Mouse (Mus musculus): ENCODE data around the gene Tinf2. TPM values are rescaled to one million over a fixed set of nuclear protein-coding genes. Genes with fewer than 3 reads are reported as not detected.

Tinf2 gene
- total RNA-seq, 1 experiment, result 26.1 TPM

- H3K9me3 ChIP-seq (ENCODE audit: control insufficient read depth, insufficient read depth, low read depth, low read length), result no peaks in the 10 kb centered on the region
- peak; percentile 95 for DNase-seq (ENCODE audit: low read depth, low spot score)
- peak within 1 kb of the TSS; percentile 78 for H3K27ac ChIP-seq (ENCODE audit: insufficient read depth, low read depth, low read length, poor library complexity, severe bottlenecking)
- peak within 1 kb of the TSS; percentile 76 to 90 for H3K4me3 ChIP-seq (ENCODE audit: insufficient read depth in 1 of 2, low read depth in 1 of 2, low read length in 2 of 2, poor library complexity in 1 of 2, severe bottlenecking in 1 of 2)
- peaks cover 6 to 27% of the 10 kb centered on the region in 2 experiments; a peak in 3 of 4 replicates for H3K4me1 ChIP-seq (ENCODE audit: control insufficient read depth in 2 of 2, insufficient read depth in 2 of 2, low read length in 2 of 2, poor library complexity in 1 of 2)
- in situ Hi-C loops (cut with MboI; ENCODE audit: low sequenced_read_pairs in 2 of 2, unreplicated experiment in 2 of 2), result no loop called here
- TF ChIP-seq ZNF384 (IDR thresholded peaks at IDR 0.05; ENCODE audit: low read depth, low read length) (no peak), MAFK (IDR thresholded peaks at IDR 0.05; ENCODE audit: insufficient read depth, low read depth, low read length) (no peak), CHD2 (IDR thresholded peaks at IDR 0.05; ENCODE audit: low read depth, low read length) (no peak), ZC3H11A (IDR thresholded peaks at IDR 0.05; ENCODE audit: borderline replicate concordance, low read depth, low read length) (no peak), HCFC1 (IDR thresholded peaks at IDR 0.05; ENCODE audit: borderline replicate concordance, insufficient read depth, low read length) (peak; percentile 80)
- peak within 1 kb of the TSS; percentile 77 for H3K9ac ChIP-seq (ENCODE audit: insufficient read depth, low read depth, low read length, poor library complexity, severe bottlenecking)
- H3K36me3 ChIP-seq (ENCODE audit: control insufficient read depth, insufficient read depth, low read length, poor library complexity, severe bottlenecking), result peaks cover 26% of the 10 kb centered on the region
Measured at GRCm38 (mm10) chr14:55721700-55722437, 40.2 kb upstream of the Tinf2 start, which contains the start of gene Rabggta. Gene Rabggta (minus strand): TSS chr14:55722263.

- TF ChIP-seq ZNF384 (IDR thresholded peaks at IDR 0.05; ENCODE audit: low read depth, low read length) (no peak), CHD2 (IDR thresholded peaks at IDR 0.05; ENCODE audit: low read depth, low read length) (no peak), HCFC1 (IDR thresholded peaks at IDR 0.05; ENCODE audit: borderline replicate concordance, insufficient read depth, low read length) (no peak), ZC3H11A (IDR thresholded peaks at IDR 0.05; ENCODE audit: borderline replicate concordance, low read depth, low read length) (no peak), MAFK (IDR thresholded peaks at IDR 0.05; ENCODE audit: insufficient read depth, low read depth, low read length) (no peak)
- DNase-seq (ENCODE audit: low read depth, low spot score), result no peak
- H3K4me1 ChIP-seq (ENCODE audit: control insufficient read depth in 2 of 2, insufficient read depth in 2 of 2, low read length in 2 of 2, poor library complexity in 1 of 2), result peaks cover 6 to 27% of the 10 kb centered on the region in 2 experiments; a peak in 3 of 4 replicates
- H3K27ac ChIP-seq (ENCODE audit: insufficient read depth, low read depth, low read length, poor library complexity, severe bottlenecking), result no peak overlapping the region
- peaks cover 33% of the 10 kb centered on the region for H3K36me3 ChIP-seq (ENCODE audit: control insufficient read depth, insufficient read depth, low read length, poor library complexity, severe bottlenecking)
- H3K9me3 ChIP-seq (ENCODE audit: control insufficient read depth, insufficient read depth, low read depth, low read length), result no peaks in the 10 kb centered on the region
- peak overlapping the region; percentile 76 to 90 for H3K4me3 ChIP-seq (ENCODE audit: insufficient read depth in 1 of 2, low read depth in 1 of 2, low read length in 2 of 2, poor library complexity in 1 of 2, severe bottlenecking in 1 of 2)
- in situ Hi-C loops (cut with MboI; ENCODE audit: low sequenced_read_pairs in 2 of 2, unreplicated experiment in 2 of 2), result no loop called here
- H3K9ac ChIP-seq (ENCODE audit: insufficient read depth, low read depth, low read length, poor library complexity, severe bottlenecking), result peak overlapping the region; percentile 33; the same call in 1 of the 2 replicates
Measured at GRCm38 (mm10) chr14:55721076-55721475, 39.5 kb upstream of the Tinf2 start.

DNA sequence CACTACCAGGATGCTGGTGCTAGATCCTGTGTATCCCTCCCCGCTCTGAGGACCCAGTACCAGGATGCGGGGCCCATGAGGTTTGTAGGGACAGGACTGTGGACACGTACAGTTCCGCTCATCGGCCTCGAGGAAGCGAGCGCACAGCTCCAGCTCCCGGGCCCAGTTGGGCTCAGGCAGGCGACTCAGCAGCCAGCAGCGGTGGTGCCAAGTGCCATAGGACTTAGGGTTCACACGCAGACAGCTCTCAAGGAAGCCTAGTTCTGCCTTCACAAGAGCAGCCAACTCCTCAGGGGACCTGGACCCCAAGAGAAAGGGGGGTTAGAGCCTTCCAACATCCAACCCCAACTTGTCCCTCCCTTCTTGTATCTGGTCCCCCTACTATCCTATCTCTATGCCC lies 39.0 kb upstream of the Tinf2 start:
- H3K4me3 ChIP-seq (ENCODE audit: insufficient read depth in 1 of 2, low read depth in 1 of 2, low read length in 2 of 2, poor library complexity in 1 of 2, severe bottlenecking in 1 of 2), result peak overlapping the region; percentile 39 to 41
- H3K9ac ChIP-seq (ENCODE audit: insufficient read depth, low read depth, low read length, poor library complexity, severe bottlenecking), result peak overlapping the region; percentile 33
- TF ChIP-seq HCFC1 (IDR thresholded peaks at IDR 0.05; ENCODE audit: borderline replicate concordance, insufficient read depth, low read length) (no peak), CHD2 (IDR thresholded peaks at IDR 0.05; ENCODE audit: low read depth, low read length) (no peak), ZNF384 (IDR thresholded peaks at IDR 0.05; ENCODE audit: low read depth, low read length) (no peak), MAFK (IDR thresholded peaks at IDR 0.05; ENCODE audit: insufficient read depth, low read depth, low read length) (no peak), ZC3H11A (IDR thresholded peaks at IDR 0.05; ENCODE audit: borderline replicate concordance, low read depth, low read length) (no peak)

DNA sequence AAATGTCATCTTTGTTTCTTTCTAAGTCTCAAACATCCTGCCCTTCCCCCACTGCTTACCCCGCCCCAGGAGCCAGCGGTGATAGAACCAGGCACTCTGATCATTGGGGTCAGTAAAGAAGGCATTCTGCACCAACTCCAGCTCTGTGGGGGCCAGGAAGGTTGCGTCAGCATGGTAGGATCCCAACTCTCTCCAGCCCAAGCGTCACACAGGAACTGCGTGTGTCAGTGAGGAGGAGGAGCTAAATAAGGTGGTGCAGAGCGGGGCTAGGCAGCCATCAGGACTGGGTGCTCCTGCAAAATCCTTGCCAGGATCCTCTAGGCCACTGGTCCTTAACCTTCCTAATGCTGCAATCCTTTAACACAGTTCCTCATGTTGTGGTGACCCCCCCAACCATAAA lies 38.1 kb upstream of the Tinf2 start:
- DNase-seq (ENCODE audit: low read depth, low spot score), result no peak
- Histone ChIP-seq H3K36me3 (ENCODE audit: control insufficient read depth, insufficient read depth, low read length, poor library complexity, severe bottlenecking) (peaks cover 35% of the 10 kb centered on the region), H3K27ac (ENCODE audit: insufficient read depth, low read depth, low read length, poor library complexity, severe bottlenecking) (no peak overlapping the region), H3K4me1 (ENCODE audit: control insufficient read depth in 2 of 2, insufficient read depth in 2 of 2, low read length in 2 of 2, poor library complexity in 1 of 2) (peaks cover 10 to 23% of the 10 kb centered on the region in 2 experiments; a peak in 3 of 4 replicates), H3K9ac (ENCODE audit: insufficient read depth, low read depth, low read length, poor library complexity, severe bottlenecking) (peak overlapping the region; percentile 44), H3K9me3 (ENCODE audit: control insufficient read depth, insufficient read depth, low read depth, low read length) (no peaks in the 10 kb centered on the region), H3K4me3 (ENCODE audit: insufficient read depth in 1 of 2, low read depth in 1 of 2, low read length in 2 of 2, poor library complexity in 1 of 2, severe bottlenecking in 1 of 2) (peak overlapping the region; percentile 19 to 35; a peak in 2 of 4 replicates)
- TF ChIP-seq HCFC1 (IDR thresholded peaks at IDR 0.05; ENCODE audit: borderline replicate concordance, insufficient read depth, low read length), result no peak
- TF ChIP-seq MAFK (IDR thresholded peaks at IDR 0.05; ENCODE audit: insufficient read depth, low read depth, low read length), result no peak
- no peak for TF ChIP-seq ZNF384 (IDR thresholded peaks at IDR 0.05; ENCODE audit: low read depth, low read length)
- in situ Hi-C loops (cut with MboI; ENCODE audit: low sequenced_read_pairs in 2 of 2, unreplicated experiment in 2 of 2), result no loop called here

More for the DNA sequence above, 39.0 kb upstream of the Tinf2 start:
- Histone ChIP-seq H3K4me1 (ENCODE audit: control insufficient read depth in 2 of 2, insufficient read depth in 2 of 2, low read length in 2 of 2, poor library complexity in 1 of 2) (peaks cover 6 to 27% of the 10 kb centered on the region in 2 experiments; a peak in 3 of 4 replicates), H3K36me3 (ENCODE audit: control insufficient read depth, insufficient read depth, low read length, poor library complexity, severe bottlenecking) (peaks cover 35% of the 10 kb centered on the region), H3K27ac (ENCODE audit: insufficient read depth, low read depth, low read length, poor library complexity, severe bottlenecking) (no peak overlapping the region), H3K9me3 (ENCODE audit: control insufficient read depth, insufficient read depth, low read depth, low read length) (no peaks in the 10 kb centered on the region)
- in situ Hi-C loops (cut with MboI; ENCODE audit: low sequenced_read_pairs in 2 of 2, unreplicated experiment in 2 of 2), result no loop called here
- no peak for DNase-seq (ENCODE audit: low read depth, low spot score)
